Mouse (Mus musculus) ovary, postnatal 14 days (tissue): ENCODE data around the gene Slc44a2.

Experiments
- DNase-seq: peaks from one replicate; pipeline ENCODE4 v3.0.0; 2022; ENCODE audit warnings: low spot score

The Slc44a2 gene

GRCm38 (mm10) chr9:21383966-21384365, 63.5 kb downstream of the Slc44a2 start:
- DNase-seq, result no peak

GRCm38 (mm10) chr9:21392646-21393175, 72.2 kb downstream of the Slc44a2 start:
- no peak for DNase-seq

- no peak for DNase-seq
Measured at GRCm38 (mm10) chr9:21395692-21396091, 75.2 kb downstream of the Slc44a2 start.

- no peak for DNase-seq
Measured at GRCm38 (mm10) chr9:21397170-21397569, 76.7 kb downstream of the Slc44a2 start.

GRCm38 (mm10) chr9:21401042-21401441, 80.5 kb downstream of the Slc44a2 start:
- DNase-seq, result no peak

- no peak for DNase-seq
Measured at GRCm38 (mm10) chr9:21402764-21403253, 82.3 kb downstream of the Slc44a2 start.

- DNase-seq, result no peak
Measured at GRCm38 (mm10) chr9:21403745-21404144, 83.2 kb downstream of the Slc44a2 start.
